Mouse (Mus musculus) layer of hippocampus, postnatal 25 days (tissue): ENCODE measurements around the gene Lef1. TPM values are rescaled to one million over a fixed set of nuclear protein-coding genes. Genes with fewer than 3 reads are reported as not detected.
A peak's percentile ranks its signal among the peaks of the same experiment; 100 is the strongest.

Experiments
- DNase-seq, 2 experiments: peaks; one replicate each; pipeline ENCODE4 v3.0.0; 2022; ENCODE audit warnings: mixed read lengths in 2 of 2, low spot score in 1 of 2; ENCODE audit errors: extremely low spot score in 1 of 2
- total RNA-seq, 2 experiments: library from RNA; stranded (reverse); gene quantifications; 2 replicates each; pipeline ENCODE4 v1.2.3; 2021

Lef1 gene
- total RNA-seq, 2 experiments from 2014 or later, result 5.4 to 5.8 TPM

GRCm38 (mm10) chr3:131182158-131182557, 71.9 kb downstream of the Lef1 start:
- no peak for DNase-seq

DNA sequence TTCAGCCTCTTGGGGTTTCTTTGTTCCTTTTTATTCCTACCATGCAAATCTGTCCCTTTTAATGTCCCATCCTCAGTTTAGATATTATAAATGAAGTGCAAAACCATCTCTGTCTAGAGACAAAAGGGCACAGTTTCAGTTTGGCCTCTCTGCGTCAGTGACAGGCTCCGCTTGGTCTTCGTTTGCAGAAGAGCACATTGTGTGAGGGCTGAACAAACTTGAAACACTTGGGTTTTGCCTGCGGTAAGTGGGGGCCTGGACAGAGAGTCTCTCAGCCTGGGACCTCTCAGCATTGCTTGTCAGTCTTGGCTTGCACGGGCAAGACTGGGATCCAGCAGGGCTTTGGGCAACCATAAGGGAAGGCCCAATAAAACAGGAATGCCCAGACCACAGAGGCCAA, 75.9 kb downstream of the Lef1 start:
- DNase-seq, result no peak

DNA sequence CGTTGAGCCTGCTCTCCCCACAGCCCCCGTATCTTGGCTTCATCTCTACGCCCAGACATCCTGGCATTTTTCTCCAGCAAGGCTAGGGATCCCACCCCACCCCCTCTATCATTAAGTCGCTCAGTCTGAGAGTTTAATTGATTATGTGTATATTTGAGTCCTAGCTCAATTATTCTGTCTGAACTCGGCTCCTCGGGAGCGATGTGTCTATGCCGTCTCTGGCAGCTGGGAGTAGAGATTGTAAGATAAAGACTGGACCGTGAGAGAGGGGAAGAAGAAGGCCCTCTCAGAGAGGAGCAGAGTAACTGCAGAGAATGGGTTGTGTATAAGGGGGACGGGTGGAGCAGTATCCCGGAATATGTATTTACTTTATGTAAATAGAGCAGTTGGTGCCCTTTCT, 80.0 kb downstream of the Lef1 start:
- no peak for DNase-seq

DNA sequence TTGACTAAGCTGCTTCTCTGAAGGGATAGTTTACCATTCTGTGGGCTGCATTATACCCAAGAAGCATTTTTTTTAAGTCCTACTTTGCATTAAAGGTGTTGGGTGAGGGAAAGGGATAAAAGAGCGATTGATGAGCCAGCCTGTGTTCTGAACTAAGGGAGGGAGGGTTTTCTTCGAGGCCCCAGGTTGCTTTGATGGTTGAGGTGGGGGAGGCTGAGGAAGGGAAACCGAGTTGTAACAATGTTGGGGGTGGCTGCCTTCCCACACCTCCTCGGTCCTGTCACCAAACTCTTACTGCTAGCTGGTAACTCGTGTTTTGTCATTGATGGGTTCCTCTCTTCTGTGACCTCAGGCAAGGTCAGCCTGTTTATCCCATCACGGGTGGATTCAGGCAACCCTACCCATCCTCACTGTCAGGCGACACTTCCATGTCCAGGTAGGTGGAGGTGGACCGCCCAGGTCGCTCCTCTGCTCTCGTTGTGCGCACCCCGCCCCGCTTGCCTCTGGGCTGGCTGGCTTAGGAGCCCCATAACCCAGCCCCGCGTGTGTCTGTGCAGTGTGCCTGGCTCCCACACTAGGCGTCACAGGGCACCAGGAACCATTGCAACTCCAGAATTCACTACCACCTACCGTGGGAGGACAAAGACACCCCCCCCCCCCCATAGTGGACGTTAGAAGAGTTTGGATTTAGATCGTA, 80.5 kb downstream of the Lef1 start:
- DNase-seq, result no peak

DNA sequence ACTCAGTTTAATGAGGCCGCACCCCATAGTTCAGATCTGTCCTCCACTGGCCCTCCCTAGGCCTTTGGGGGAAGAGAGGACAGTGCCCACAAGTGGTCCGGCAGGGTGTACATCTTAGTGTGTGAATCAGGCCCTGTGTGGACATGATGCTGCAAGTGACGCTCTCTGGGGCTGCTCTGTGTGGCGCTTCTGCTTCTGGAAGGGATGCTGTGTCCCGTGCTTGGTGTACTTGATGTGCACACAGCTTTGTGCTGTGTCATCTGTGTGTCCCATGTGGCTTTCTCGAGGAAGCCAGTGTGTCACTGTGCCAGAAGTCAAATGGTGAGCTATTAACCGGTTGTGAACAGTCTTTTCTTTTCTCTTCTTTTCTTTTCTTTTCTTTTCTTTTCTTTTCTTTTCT, 81.2 kb downstream of the Lef1 start:
- no peak for DNase-seq

DNA sequence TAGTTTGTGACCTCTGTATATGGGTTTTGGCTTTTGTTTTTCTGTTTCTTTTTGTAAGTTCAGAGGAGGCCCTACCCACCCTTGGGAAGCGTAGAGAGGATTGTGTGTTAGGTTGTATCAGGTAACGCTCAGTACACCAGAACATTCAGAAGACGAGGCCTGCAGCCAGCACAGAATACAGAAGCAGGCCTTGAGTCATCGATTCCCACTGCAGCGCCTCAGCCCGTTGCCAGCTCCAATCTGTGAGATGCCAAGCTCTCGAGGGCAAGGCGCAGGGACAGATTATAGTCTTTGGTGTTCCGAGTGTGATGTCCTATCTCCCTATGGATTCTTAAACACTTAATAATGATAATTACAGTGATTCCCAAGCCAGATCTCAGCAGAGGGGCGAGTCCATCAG, 85.8 kb downstream of the Lef1 start:
- no peak for DNase-seq

DNA sequence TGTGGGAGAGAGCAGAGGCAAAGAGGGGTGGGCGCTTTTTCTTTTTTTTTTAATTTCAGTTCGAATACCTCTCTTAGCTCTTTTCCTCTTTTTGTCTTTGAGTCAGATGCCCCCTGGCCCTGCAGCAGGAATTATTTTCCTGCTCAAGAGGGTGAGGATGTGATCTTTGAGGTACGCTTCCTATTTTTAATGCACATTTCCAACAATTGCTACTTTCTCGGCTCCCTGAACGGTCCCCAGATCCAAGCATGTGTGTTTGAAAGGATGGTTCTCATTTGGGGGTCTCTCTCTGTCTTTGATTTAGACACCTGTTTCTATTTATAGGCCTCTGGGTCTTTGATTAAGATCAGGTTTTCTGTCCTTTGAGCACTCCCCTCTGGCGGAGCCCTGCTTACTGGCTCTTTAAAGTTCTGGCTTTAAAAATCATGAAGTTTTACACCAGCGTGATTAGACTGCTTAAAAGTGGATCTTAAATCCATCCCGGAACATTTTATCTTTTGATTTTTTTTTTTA, 86.3 kb downstream of the Lef1 start:
- no peak for DNase-seq

DNA sequence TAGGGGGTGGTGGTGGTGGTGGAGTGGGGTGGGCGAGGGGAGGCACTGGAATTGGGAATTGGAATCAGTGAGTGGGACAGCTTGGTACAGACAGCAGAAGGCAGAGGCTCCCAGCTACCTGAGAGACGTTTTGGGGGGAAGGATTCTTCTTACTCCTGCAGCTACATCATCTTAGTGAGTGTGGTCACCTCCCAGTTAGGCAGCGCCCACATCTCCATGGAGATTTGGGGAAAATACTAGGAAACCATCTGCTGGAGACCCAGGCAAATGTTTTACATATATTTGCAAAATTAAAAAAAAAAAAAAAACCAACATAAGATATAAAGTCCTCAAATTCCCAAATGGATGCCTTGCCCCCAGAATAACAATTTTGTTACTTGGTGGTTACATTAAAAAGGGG, 88.7 kb downstream of the Lef1 start:
- DNase-seq, result no peak

- DNase-seq, result no peak
These were observed 89.5 kb downstream of the Lef1 start for GRCm38 (mm10) chr3:131199590-131200288.

DNA sequence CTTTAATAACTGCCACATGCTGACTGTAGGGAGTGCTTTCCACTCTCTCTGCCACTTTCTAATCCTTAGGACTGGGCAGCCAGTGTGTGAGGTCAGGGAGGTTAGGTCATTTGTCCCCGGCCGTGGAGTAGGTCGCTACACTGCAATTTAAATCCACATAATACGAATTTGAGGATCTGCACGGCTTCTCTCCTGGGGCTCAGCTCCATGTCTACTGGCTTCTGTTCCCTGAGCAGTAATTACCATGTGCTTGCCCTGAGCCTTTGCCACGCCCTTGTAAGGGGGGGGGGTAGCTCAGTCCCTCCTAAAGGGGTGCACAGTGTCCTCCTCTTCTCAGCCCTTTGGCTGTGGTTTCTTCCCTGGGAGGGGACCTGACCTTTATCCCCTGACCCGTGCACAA, 92.0 kb downstream of the Lef1 start:
- DNase-seq, result no peak

DNA sequence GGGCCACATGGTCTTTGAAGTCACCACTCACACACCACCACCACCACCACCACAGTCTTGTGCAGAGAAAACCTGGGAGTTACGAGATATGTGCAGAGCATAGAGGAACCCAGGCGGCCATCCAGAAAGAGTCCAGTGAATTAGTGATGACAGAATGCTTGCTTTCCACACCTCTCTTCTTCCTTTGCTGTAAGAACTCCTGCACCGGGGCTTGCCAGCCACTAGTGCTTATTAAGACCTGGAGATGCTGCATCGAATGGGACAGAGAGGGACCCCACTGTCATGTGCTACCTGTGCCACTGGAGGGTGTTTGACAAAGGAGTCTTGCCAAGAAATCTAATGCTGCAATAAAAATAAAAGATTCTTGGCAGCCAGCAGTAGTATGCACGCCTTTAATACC, 97.6 kb downstream of the Lef1 start:
- no peak for DNase-seq

DNA sequence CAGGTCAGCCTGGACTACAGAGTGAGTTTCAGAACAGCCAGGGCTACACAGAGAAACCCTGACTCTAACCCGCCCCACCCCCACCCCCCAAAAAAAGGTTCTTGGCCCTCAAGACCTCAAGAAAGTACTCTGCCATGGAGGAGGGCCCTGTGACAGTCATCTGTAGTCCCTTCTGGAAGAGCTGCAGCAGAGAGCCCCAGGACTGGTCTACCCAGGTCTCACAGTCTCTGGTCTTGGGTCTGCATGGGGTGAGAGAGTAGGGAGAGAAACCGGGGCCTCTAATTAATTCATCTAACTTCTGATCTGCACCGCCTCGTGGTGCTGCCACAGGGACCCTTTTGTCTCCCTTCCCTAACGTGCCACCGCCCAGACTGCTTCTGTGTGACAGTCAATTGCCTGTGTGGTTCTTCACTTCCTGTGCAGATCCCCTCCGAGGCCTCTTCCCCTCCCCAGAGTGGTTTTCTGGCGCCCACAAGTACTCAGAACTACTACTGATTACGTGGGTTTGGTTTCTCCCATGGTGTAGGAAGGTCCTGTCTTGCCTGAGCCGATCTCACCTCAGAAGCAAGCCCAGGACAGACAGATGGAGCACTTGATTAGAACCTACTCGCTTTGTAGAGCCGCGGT, 98.1 kb downstream of the Lef1 start:
- DNase-seq, result no peak

DNA sequence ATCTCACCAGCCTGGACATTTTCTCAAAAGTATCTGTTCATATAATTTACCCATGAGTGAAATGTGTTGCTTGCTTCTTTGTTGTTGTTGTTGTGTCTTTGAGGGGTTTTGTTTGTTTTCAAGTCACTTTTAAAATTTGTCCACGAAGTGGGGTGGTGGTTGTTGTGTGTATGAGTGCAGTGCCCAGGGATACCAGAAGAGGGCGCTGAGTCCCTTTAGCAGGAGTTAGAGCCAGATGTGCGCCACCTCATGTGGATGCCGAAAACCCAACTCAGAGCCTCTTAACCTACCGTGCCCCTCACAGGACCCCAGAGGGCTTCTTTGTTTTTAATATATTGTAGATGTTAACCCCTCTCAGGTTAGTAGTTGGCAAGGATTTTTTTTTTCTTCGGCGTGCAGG, 101.9 kb downstream of the Lef1 start:
- no peak for DNase-seq

- DNase-seq, result no peak
These were observed 103.9 kb downstream of the Lef1 start for GRCm38 (mm10) chr3:131214060-131214658.

- DNase-seq, result peak; percentile 25 to 65
These were observed 104.6 kb downstream of the Lef1 start for GRCm38 (mm10) chr3:131214841-131215240.

GRCm38 (mm10) chr3:131218636-131219390, 108.5 kb downstream of the Lef1 start:
- DNase-seq, result no peak

- DNase-seq, result no peak
These were observed 117.8 kb downstream of the Lef1 start for GRCm38 (mm10) chr3:131228083-131228482.

- no peak for DNase-seq
These were observed 126.8 kb downstream of the Lef1 start for GRCm38 (mm10) chr3:131237061-131237460.

GRCm38 (mm10) chr3:131237785-131238633, 127.7 kb downstream of the Lef1 start:
- peak; percentile 73 to 93 for DNase-seq
